Comparison of ENCODE assay signal across 8 mouse cellular contexts in genomic region chr5:147860449-147861261, GRCm38 (mm10). TPM values are rescaled to one million over a fixed set of nuclear protein-coding genes. Genes with fewer than 3 reads are reported as not detected.
DNase-seq lines count a peak whose midpoint lies in the region; ATAC-seq and TF ChIP-seq lines count a peak whose summit lies in the region.

Gene Pomp (plus strand): TSS chr5:147860461.

- H3K9me3 ChIP-seq in embryonic facial prominence, embryonic 15.5 days (replicated peaks) = no peaks in the 10 kb centered on the region
- no peaks in the 10 kb centered on the region for H3K9me3 ChIP-seq in kidney, embryonic 14.5 days (ENCODE audit: control insufficient read depth, low read length)
- H3K9me3 ChIP-seq in limb, embryonic 15.5 days = no peaks in the 10 kb centered on the region

- TF ChIP-seq CTCF in bone marrow, adult 2 months (IDR thresholded peaks at IDR 0.05; ENCODE audit: control insufficient read depth, insufficient read depth, low read length) = 0 out of 2 replicates have a peak, but pooled peaks have one; percentile 1

- H3K4me1 ChIP-seq in bone marrow, adult 2 months (ENCODE audit: control insufficient read depth, insufficient read depth, low read length) = peaks cover 2% of the 10 kb centered on the region; the same call in 1 of the 2 replicates
- peaks cover 19% of the 10 kb centered on the region for H3K4me1 ChIP-seq in embryonic facial prominence, embryonic 15.5 days
- peaks cover 8% of the 10 kb centered on the region for H3K4me1 ChIP-seq in kidney, embryonic 14.5 days (ENCODE audit: control insufficient read depth, insufficient read depth, low read length)
- H3K4me1 ChIP-seq in limb, embryonic 15.5 days = peaks cover 12% of the 10 kb centered on the region

- H3K4me2 ChIP-seq in embryonic facial prominence, embryonic 15.5 days (replicated peaks) = peak within 1 kb of the TSS; percentile 79
- H3K4me2 ChIP-seq in kidney, embryonic 14.5 days (replicated peaks; ENCODE audit: low read depth, low read length) = peak within 1 kb of the TSS; percentile 89
- peak within 1 kb of the TSS; percentile 79 for H3K4me2 ChIP-seq in limb, embryonic 15.5 days

- no peaks in the 10 kb centered on the region for H3K27me3 ChIP-seq in embryonic facial prominence, embryonic 15.5 days
- no peaks in the 10 kb centered on the region for H3K27me3 ChIP-seq in kidney, embryonic 14.5 days (ENCODE audit: control insufficient read depth, insufficient read depth, low read length)
- H3K27me3 ChIP-seq in limb, embryonic 15.5 days = no peaks in the 10 kb centered on the region

- TF ChIP-seq POLR2A in bone marrow, adult 2 months (IDR thresholded peaks at IDR 0.05; ENCODE audit: borderline replicate concordance, control insufficient read depth, low read depth, low read length) = peak; percentile 82; the same call in 1 of the 2 replicates

- peak; percentile 87 for ATAC-seq in embryonic facial prominence, embryonic 15.5 days (ENCODE audit: insufficient number of reproducible peaks, low FRiP score, low TSS enrichment, low read depth)
- peak; percentile 92 for ATAC-seq in kidney, embryonic 14.5 days (ENCODE audit: low FRiP score, low TSS enrichment)
- peak; percentile 87 for ATAC-seq in limb, embryonic 15.5 days (ENCODE audit: insufficient number of reproducible peaks, low FRiP score, low TSS enrichment, low read depth)

- WGBS in bone marrow, adult 2 months = under 1% methylated on average over 68 of the region's 68 CpGs
- under 1% methylated on average over 68 of the region's 68 CpGs for WGBS in embryonic facial prominence, embryonic 15.5 days
- under 1% methylated on average over 67 of the region's 68 CpGs for WGBS in kidney, embryonic 14.5 days
- under 1% methylated on average over 67 of the region's 68 CpGs for WGBS in limb, embryonic 15.5 days

- peaks cover 34% of the 10 kb centered on the region for H3K36me3 ChIP-seq in embryonic facial prominence, embryonic 15.5 days
- H3K36me3 ChIP-seq in kidney, embryonic 14.5 days (ENCODE audit: control insufficient read depth, insufficient read depth, low read length) = peaks cover 24% of the 10 kb centered on the region
- H3K36me3 ChIP-seq in limb, embryonic 15.5 days = peaks cover 29% of the 10 kb centered on the region

- H3K27ac ChIP-seq in bone marrow, adult 2 months (ENCODE audit: control insufficient read depth, insufficient read depth, low read depth, low read length, poor library complexity) = peak within 1 kb of the TSS; percentile 80
- peak within 1 kb of the TSS; percentile 87 for H3K27ac ChIP-seq in embryonic facial prominence, embryonic 15.5 days (replicated peaks)
- H3K27ac ChIP-seq in kidney, embryonic 14.5 days (ENCODE audit: low read depth, low read length) = peak within 1 kb of the TSS; percentile 60
- peak within 1 kb of the TSS; percentile 88 for H3K27ac ChIP-seq in limb, embryonic 15.5 days

- peak within 1 kb of the TSS; percentile 80 for H3K9ac ChIP-seq in embryonic facial prominence, embryonic 15.5 days
- peak within 1 kb of the TSS; percentile 80 for H3K9ac ChIP-seq in kidney, embryonic 14.5 days (ENCODE audit: low read depth, low read length)
- H3K9ac ChIP-seq in limb, embryonic 15.5 days = peak within 1 kb of the TSS; percentile 86

- peak within 1 kb of the TSS; percentile 100 for H3K4me3 ChIP-seq in bone marrow, adult 2 months (replicated peaks; ENCODE audit: control insufficient read depth, low read depth, low read length)
- peak within 1 kb of the TSS; percentile 84 for H3K4me3 ChIP-seq in embryonic facial prominence, embryonic 15.5 days (replicated peaks)
- peak within 1 kb of the TSS; percentile 77 for H3K4me3 ChIP-seq in kidney, embryonic 14.5 days (ENCODE audit: low read length)
- H3K4me3 ChIP-seq in limb, embryonic 15.5 days = peak within 1 kb of the TSS; percentile 91

- DNase-seq in 416B (ENCODE audit: low read depth) = peak; percentile 87
- DNase-seq in heart, adult 9 months (ENCODE audit: low spot score in 2 of 2) = peak; percentile 91 to 93
- DNase-seq in monocyte, adult 2 months (ENCODE audit: low read depth in 1 of 2, low spot score in 2 of 2) = peak; percentile 53 to 70
- DNase-seq in spleen, postnatal 36 days (ENCODE audit: low spot score in 2 of 2) = peak; percentile 89

RNA-seq across cellular contexts. Expression of gene Pomp, which starts in this region (rescaled TPM):
- polyA plus RNA-seq in bone marrow, adult 2 months (2011; ENCODE audit: insufficient read depth, insufficient read length, low replicate concordance, missing spikeins) = 93.6 and 166 TPM in 2 replicates
- polyA plus RNA-seq in embryonic facial prominence, embryonic 15.5 days (2015; fragmentation: Nextera tagmentation; extraction: Ambion mirVana) = 431 and 459 TPM in 2 replicates
- polyA plus RNA-seq in kidney, embryonic 14.5 days (2014; fragmentation: Nextera tagmentation; extraction: Ambion mirVana) = 495 and 603 TPM in 2 replicates
- 411 and 464 TPM in 2 replicates for polyA plus RNA-seq in limb, embryonic 15.5 days (2015; fragmentation: Nextera tagmentation; extraction: Ambion mirVana)

Comparison
In these comparisons a context has a peak if more than half of its experiments do, and no peak if none do; other contexts are left out.
1. Peak in every context shown above with its lines: DNase-seq, ATAC-seq, H3K4me3 ChIP-seq and H3K27ac ChIP-seq.